Mouse (Mus musculus): ENCODE results near the gene Fga. TPM values are rescaled to one million over a fixed set of nuclear protein-coding genes. Genes with fewer than 3 reads are reported as not detected.

Gene Fga
- total RNA-seq, 2 experiments from 2014 or later = not detected

Other genes with a start within 250 kb of the Fga start
- gene Rbm46, start 149.6 kb upstream of the Fga start, total RNA-seq (2021) = under 1 TPM in 1 of 2 experiments, not detected in 1; 0.12 TPM
- under 1 TPM; 0.05 to 0.33 TPM for gene Lrat, start 122.1 kb upstream of the Fga start, total RNA-seq (2021)
- not detected for gene Fgg, start 18.4 kb upstream of the Fga start, total RNA-seq (2021)
- gene Fgb, start 23.8 kb downstream of the Fga start, total RNA-seq (2021) = not detected
- 10 to 100 TPM; 26.8 to 29.4 TPM for gene Plrg1, start 29.4 kb downstream of the Fga start, total RNA-seq (2021)
- under 1 TPM; 0.62 to 0.82 TPM for gene Dchs2, start 101.9 kb downstream of the Fga start, total RNA-seq (2021)

Measured in heart, adult 18-20 months (tissue).